Mouse (Mus musculus): ENCODE data around the gene Oxct1. TPM values are rescaled to one million over a fixed set of nuclear protein-coding genes. Genes with fewer than 3 reads are reported as not detected.
A peak's percentile ranks its signal among the peaks of the same experiment; 100 is the strongest.

Oxct1 gene
- total RNA-seq (2014; rRNA removed): 5.2 and 6.4 TPM in 2 replicates
- polyA plus RNA-seq (2012; rRNA removed): 1.2 and 1.7 TPM in 2 replicates

DNA sequence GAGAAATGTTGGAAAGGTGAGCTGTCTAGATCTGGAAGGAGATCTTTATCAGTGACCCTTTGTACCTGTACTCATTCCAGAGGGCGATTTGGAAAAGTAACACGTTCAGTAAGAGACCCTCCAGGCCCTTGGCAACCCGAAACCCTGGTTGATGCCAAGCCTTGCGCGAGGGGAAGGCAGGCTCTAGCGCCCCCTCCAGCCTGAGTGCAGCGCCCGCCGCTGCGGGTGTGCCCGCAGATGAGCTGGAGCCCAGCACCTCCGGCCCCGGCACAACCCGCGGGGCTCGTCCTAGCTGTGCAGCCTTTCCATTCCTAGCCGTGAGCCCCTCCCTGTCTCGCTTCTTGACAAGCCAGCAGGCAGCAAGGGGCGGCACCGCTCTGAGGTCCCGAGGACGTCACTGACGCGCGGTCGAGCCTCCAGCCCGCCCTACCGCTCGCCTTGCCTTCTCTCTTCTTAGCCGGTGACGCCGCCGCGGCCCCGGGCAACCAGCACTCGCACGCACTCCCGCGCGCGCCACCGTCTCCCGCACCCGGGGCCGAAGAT lies at the start of gene Oxct1:
Oxct1 (plus strand) TSS at position 153 of the 543 bp plus-strand sequence.
- no peaks in the 10 kb centered on the region for H3K36me3 ChIP-seq (ENCODE audit: control insufficient read depth, insufficient read depth, low read length)
- H3K4me3 ChIP-seq (ENCODE audit: insufficient read depth, low read depth, low read length): peak within 1 kb of the TSS; percentile 70
- DNase-seq (ENCODE audit: extremely low read depth, low read depth, low spot score): peak; percentile 35
- H3K4me1 ChIP-seq (ENCODE audit: control insufficient read depth, insufficient read depth, low read length): no peaks in the 10 kb centered on the region
- H3K79me2 ChIP-seq (ENCODE audit: control insufficient read depth, insufficient read depth, low read length): no peaks in the 10 kb centered on the region
- H3K9ac ChIP-seq (ENCODE audit: low read depth, low read length): peak within 1 kb of the TSS; percentile 75
- H3K27ac ChIP-seq (replicated peaks; ENCODE audit: insufficient read depth, low read depth, low read length): peak within 1 kb of the TSS; percentile 37; the same call in 1 of the 2 replicates
- WGBS: under 1% methylated on average over 45 of the region's 45 CpGs
- TF ChIP-seq CTCF (IDR thresholded peaks at IDR 0.05; ENCODE audit: low read depth, low read length): peak; percentile 56
- TF ChIP-seq POLR2A (IDR thresholded peaks at IDR 0.05; ENCODE audit: extremely low read depth, insufficient read depth, low read length): no peak
- no peaks in the 10 kb centered on the region; the same call in 1 of the 2 replicates for H3K27me3 ChIP-seq (ENCODE audit: control insufficient read depth, insufficient read depth, low read length)

DNA sequence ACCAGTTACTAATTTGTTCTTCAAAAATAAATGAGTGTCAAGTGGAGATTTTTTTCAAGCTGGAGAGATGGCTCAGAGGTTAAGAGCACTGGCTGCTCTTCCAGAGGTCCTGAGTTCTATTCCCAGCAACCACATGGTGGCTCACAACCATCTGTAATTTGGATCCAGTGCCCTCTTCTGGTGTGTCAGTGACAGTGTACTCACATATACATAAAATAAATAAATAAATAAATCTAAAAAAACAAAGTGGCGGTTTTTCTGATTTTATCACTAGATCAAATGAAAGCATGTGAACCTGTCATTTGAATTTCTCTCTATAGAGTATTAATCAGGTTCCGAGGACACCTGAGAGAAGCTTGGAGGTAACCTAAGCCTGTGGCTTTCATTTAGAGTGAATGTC lies 47.9 kb upstream of the Oxct1 start:
- WGBS: 93% methylated on average over 2 of the region's 2 CpGs
- no peak for DNase-seq (ENCODE audit: extremely low read depth, low read depth, low spot score)
- Histone ChIP-seq H3K79me2 (ENCODE audit: control insufficient read depth, insufficient read depth, low read length) (no peaks in the 10 kb centered on the region), H3K9ac (ENCODE audit: low read depth, low read length) (no peak overlapping the region), H3K4me3 (ENCODE audit: insufficient read depth, low read depth, low read length) (no peak overlapping the region), H3K36me3 (ENCODE audit: control insufficient read depth, insufficient read depth, low read length) (peaks cover 10% of the 10 kb centered on the region), H3K27me3 (ENCODE audit: control insufficient read depth, insufficient read depth, low read length) (no peaks in the 10 kb centered on the region), H3K4me1 (ENCODE audit: control insufficient read depth, insufficient read depth, low read length) (no peaks in the 10 kb centered on the region), H3K27ac (replicated peaks; ENCODE audit: insufficient read depth, low read depth, low read length) (no peak overlapping the region)
- TF ChIP-seq POLR2A (IDR thresholded peaks at IDR 0.05; ENCODE audit: extremely low read depth, insufficient read depth, low read length): no peak

DNA sequence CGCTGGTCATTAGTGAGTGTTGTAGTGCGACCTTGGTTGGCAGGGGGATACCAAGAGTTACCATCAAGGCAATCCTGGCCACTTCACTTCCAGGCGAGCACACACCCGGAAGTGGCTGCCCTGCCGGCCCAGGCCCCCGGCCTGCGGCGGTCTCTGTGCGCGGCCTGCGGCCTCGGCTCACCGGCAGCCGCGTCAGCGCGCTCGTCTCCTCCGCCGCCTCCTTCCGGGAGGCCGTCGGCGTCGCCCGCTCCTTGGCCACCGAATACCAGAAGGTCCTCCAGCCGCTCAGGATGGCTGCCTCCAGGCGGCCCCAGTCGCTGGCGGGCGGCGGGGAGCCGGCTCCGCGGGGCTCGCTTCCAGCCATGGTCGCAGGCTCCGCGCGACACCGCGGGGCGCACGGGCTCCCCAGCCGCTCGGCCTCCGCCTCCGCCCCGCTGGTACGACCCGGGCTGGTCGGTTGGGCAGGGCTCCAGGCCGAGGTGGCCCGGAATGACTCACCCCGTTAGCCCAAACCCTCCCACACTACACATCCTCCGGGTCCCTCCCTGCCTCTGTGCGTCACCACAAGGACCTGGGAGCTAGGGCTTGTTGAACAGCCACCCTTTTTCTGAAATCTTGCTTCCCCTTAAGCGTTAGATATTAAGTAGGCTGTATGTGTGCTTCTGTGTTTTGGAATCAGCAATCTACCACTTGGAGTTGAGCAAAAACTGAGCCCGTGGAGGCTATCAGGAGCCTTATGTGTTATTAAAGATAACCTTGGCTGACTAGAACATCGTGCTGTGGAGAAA lies 46.9 kb upstream of the Oxct1 start, which contains the start of gene Fbxo4:
Fbxo4 (minus strand) TSS at position 513 of the 788 bp plus-strand sequence.
- DNase-seq (ENCODE audit: extremely low read depth, low read depth, low spot score): peak; percentile 71
- H3K36me3 ChIP-seq (ENCODE audit: control insufficient read depth, insufficient read depth, low read length): peaks cover 15% of the 10 kb centered on the region
- H3K27ac ChIP-seq (replicated peaks; ENCODE audit: insufficient read depth, low read depth, low read length): peak within 1 kb of the TSS; percentile 92
- peak within 1 kb of the TSS; percentile 97 for H3K9ac ChIP-seq (ENCODE audit: low read depth, low read length)
- H3K79me2 ChIP-seq (ENCODE audit: control insufficient read depth, insufficient read depth, low read length): no peaks in the 10 kb centered on the region
- TF ChIP-seq POLR2A (IDR thresholded peaks at IDR 0.05; ENCODE audit: extremely low read depth, insufficient read depth, low read length) (peak; percentile 57; the same call in 1 of the 2 replicates), CTCF (IDR thresholded peaks at IDR 0.05; ENCODE audit: low read depth, low read length) (no peak)
- H3K27me3 ChIP-seq (ENCODE audit: control insufficient read depth, insufficient read depth, low read length): no peaks in the 10 kb centered on the region
- WGBS: under 1% methylated on average over 61 of the region's 61 CpGs
- no peaks in the 10 kb centered on the region for H3K4me1 ChIP-seq (ENCODE audit: control insufficient read depth, insufficient read depth, low read length)
- peak within 1 kb of the TSS; percentile 69 for H3K4me3 ChIP-seq (ENCODE audit: insufficient read depth, low read depth, low read length)

DNA sequence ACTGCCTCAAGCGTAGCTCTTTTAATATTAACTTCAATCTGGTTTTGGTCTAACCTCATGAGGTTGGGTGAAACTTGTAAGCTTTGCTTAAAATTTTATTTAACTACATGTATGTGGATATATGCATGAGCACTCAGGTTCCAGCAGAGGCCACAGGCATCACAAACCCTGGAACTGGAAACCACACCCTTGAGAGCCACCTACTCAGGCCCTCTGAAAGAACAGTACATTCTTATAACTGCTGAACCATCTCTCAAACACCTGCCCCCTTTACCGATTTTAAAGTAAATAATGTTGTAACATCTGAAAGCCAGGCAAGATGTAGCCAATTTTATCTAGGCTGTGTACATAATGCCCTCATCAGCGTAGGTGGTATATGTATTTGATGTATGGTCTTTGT lies 46.3 kb upstream of the Oxct1 start:
- H3K9ac ChIP-seq (ENCODE audit: low read depth, low read length): no peak overlapping the region
- H3K27me3 ChIP-seq (ENCODE audit: control insufficient read depth, insufficient read depth, low read length): no peaks in the 10 kb centered on the region
- no peaks in the 10 kb centered on the region for H3K4me1 ChIP-seq (ENCODE audit: control insufficient read depth, insufficient read depth, low read length)
- peak; percentile 56 for DNase-seq (ENCODE audit: extremely low read depth, low read depth, low spot score)
- 14% methylated on average over 3 of the region's 3 CpGs for WGBS
- H3K4me3 ChIP-seq (ENCODE audit: insufficient read depth, low read depth, low read length): no peak overlapping the region
- H3K36me3 ChIP-seq (ENCODE audit: control insufficient read depth, insufficient read depth, low read length): peaks cover 16% of the 10 kb centered on the region
- H3K79me2 ChIP-seq (ENCODE audit: control insufficient read depth, insufficient read depth, low read length): no peaks in the 10 kb centered on the region
- TF ChIP-seq POLR2A (IDR thresholded peaks at IDR 0.05; ENCODE audit: extremely low read depth, insufficient read depth, low read length) (no peak), CTCF (IDR thresholded peaks at IDR 0.05; ENCODE audit: low read depth, low read length) (no peak)
- peak overlapping the region; percentile 92 for H3K27ac ChIP-seq (replicated peaks; ENCODE audit: insufficient read depth, low read depth, low read length)

DNA sequence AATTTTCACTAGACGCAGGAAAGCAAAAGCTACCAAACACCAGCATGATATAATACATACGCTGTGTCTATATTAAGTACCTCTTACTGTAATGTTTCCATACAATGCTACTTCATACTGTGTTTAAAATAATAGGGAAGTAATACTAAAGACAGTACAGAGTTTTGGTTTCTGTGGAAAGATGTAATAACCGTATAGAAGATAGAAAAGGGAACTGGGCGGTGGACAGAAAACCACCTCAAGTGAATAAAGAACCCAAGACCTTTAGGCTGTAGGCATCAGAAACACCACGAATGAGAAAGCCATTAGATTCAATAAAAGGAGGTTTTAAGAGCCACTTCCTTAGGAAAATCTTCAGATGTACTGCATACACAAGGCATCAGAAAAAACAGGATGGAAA lies 43.5 kb upstream of the Oxct1 start:
- Histone ChIP-seq H3K27me3 (ENCODE audit: control insufficient read depth, insufficient read depth, low read length) (no peaks in the 10 kb centered on the region), H3K9ac (ENCODE audit: low read depth, low read length) (no peak overlapping the region), H3K36me3 (ENCODE audit: control insufficient read depth, insufficient read depth, low read length) (peaks cover 30% of the 10 kb centered on the region), H3K79me2 (ENCODE audit: control insufficient read depth, insufficient read depth, low read length) (no peaks in the 10 kb centered on the region), H3K4me1 (ENCODE audit: control insufficient read depth, insufficient read depth, low read length) (no peaks in the 10 kb centered on the region), H3K27ac (replicated peaks; ENCODE audit: insufficient read depth, low read depth, low read length) (no peak overlapping the region), H3K4me3 (ENCODE audit: insufficient read depth, low read depth, low read length) (no peak overlapping the region)
- no peak for DNase-seq (ENCODE audit: extremely low read depth, low read depth, low spot score)
- WGBS: 89% methylated on average over 5 of the region's 5 CpGs
- TF ChIP-seq POLR2A (IDR thresholded peaks at IDR 0.05; ENCODE audit: extremely low read depth, insufficient read depth, low read length) (no peak), CTCF (IDR thresholded peaks at IDR 0.05; ENCODE audit: low read depth, low read length) (no peak)

DNA sequence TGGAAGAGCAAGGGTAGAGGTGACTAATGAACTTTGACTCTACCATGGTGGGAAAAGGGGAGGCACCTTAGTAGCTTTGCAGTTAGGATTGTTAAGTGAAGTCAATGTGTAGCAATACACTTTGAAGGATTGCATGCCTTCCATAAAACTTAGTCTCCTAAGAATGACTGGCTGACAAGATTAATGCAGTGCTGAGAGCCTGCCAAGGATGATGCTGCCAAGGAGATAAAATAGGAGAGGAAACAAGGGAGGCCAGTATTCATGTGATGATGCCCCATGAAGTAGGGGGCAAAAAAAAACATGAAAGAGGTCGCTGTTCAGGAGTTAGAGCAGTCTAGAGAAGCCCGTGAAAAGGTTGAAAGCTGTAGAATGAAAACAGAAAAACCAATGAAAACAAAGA lies 41.3 kb upstream of the Oxct1 start:
- peaks cover 37% of the 10 kb centered on the region for H3K36me3 ChIP-seq (ENCODE audit: control insufficient read depth, insufficient read depth, low read length)
- no peaks in the 10 kb centered on the region for H3K79me2 ChIP-seq (ENCODE audit: control insufficient read depth, insufficient read depth, low read length)
- H3K4me3 ChIP-seq (ENCODE audit: insufficient read depth, low read depth, low read length): no peak overlapping the region
- H3K27me3 ChIP-seq (ENCODE audit: control insufficient read depth, insufficient read depth, low read length): no peaks in the 10 kb centered on the region
- TF ChIP-seq POLR2A (IDR thresholded peaks at IDR 0.05; ENCODE audit: extremely low read depth, insufficient read depth, low read length): no peak
- TF ChIP-seq CTCF (IDR thresholded peaks at IDR 0.05; ENCODE audit: low read depth, low read length): no peak
- H3K4me1 ChIP-seq (ENCODE audit: control insufficient read depth, insufficient read depth, low read length): no peaks in the 10 kb centered on the region
- no peak for DNase-seq (ENCODE audit: extremely low read depth, low read depth, low spot score)
- WGBS: 76% methylated on average over 2 of the region's 2 CpGs
- H3K27ac ChIP-seq (replicated peaks; ENCODE audit: insufficient read depth, low read depth, low read length): no peak overlapping the region
- H3K9ac ChIP-seq (ENCODE audit: low read depth, low read length): no peak overlapping the region

Measured in liver, adult 2 months (tissue).